Mouse (Mus musculus) cerebellum, postnatal 10 days (tissue): ENCODE results near the gene Pak7.

ENCODE experiments used
- DNase-seq, 2 experiments: peaks; one replicate each; pipeline ENCODE4 v3.0.0; 2021; ENCODE audit warnings: mixed read lengths in 2 of 2

The Pak7 gene

DNA sequence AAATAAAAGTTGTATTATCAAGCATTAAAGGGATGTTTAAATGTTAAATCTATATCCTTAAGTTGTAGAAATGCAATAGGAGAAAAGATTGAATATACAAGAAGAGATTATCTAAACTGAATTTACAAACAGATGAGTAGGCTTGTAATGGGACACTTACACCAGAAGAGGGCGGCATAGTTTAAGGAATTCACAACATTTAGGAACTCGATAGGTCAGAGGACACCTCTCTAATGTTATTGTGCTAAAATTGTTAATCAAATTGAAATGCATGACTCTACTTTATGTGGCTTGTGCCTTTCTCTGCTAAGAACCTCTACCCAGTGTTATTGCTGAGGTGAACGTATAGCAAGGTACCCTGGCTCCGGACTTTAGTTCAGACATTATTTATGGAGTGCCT is 238.2 kb downstream of the Pak7 start:
- peak; percentile 49 to 72 for DNase-seq

DNA sequence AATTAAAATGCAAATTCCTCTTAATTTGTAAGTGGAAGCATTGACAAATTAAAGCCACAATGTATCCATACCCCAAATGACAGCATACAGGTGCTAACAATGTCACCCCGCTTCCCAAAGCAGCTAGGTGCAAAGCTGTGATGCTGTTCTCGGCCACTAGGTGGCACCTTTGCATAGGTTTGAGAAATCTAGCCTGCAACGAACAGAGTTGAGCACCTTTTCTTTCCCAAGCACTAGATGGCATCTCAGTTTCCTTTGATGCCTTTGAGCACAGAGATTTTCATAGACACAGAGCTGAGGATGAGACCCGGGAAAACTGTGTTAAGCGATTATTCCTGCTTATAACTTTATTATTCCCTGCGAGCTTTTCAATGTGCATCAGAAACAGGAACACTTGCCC is 238.8 kb downstream of the Pak7 start:
- peak; percentile 94 to 96 for DNase-seq

DNA sequence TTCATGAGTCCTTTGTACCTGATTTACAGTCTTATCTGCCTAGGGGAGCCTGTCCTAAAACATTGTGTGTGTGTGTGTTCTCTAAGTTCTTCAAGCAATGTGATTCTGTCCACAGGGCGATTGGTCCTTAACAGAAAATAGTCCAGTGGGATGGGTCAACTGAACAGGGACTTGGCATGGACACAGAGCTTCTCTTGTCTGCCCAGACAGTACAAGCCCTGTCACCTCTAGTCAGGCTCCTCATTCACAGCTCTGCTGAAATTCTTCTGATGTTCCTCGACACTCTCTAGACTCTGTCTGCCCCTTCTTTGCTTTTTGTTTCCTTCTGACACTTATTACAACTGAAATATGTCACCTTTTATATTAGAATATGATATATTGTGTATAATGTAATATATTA is 247.0 kb downstream of the Pak7 start:
- DNase-seq: peak in 1 of 2 experiments; percentile 27

DNA sequence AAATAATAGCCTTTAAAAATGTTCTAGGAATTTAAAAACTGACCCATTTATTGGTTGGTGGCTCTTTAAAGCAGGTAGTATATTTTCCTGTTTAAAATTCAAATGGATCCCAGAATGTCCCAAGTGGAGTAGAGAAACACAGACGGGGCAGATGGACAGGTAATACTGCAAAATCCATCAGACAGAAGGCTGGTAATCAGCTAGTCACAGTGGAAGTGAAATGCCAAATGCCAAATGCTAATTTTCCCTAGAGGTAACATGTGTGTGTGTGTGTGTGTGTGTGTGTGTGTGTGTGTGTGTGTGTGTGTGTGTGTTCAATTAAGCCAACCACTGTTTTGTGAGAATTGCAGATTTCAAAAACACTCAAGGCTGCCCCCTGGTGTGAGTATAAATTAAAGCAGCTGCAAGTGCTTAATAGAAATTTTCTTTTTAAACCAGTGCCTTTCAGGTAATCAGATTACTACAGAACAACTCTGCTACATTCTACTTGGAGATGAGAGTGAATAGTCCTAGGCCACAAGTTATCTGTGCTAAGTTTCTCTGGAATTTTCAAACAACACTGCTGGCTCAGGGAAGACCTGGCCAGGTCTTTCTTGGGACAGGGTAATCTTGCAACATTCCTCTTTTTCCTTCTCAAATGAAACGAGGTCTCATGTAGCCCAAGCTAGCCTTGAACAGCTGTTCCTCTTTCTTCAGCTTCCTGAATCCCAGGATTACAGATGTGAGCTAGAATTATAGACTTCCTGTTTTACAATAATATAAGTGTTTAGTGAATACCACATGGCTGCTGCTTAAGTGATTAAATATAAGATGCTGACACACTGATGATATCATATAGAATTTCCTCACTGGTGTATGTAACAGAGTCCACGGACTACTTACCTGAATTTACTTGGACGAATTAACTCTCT is 248.4 kb downstream of the Pak7 start:
- peak; percentile 78 to 85 for DNase-seq

DNA sequence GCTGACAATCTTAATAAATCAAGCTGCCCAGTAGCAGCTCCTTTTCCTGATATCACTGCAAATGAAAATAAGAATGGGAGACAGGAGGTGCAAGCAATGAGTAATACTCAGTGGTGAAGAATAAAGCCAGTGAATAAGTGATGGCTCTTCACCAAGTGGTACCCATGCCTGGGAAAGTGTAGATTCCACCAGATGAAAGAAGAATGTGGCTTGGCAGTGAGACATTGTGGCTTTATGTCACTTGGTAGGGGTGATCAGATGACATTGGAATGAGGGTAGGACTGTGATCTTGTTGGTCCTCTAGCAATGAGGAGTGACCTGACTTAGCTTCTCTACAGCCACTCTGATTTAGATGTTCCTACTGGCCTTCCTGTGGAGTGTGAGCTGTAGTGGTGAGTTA is 249.3 kb downstream of the Pak7 start:
- no peak for DNase-seq

DNA sequence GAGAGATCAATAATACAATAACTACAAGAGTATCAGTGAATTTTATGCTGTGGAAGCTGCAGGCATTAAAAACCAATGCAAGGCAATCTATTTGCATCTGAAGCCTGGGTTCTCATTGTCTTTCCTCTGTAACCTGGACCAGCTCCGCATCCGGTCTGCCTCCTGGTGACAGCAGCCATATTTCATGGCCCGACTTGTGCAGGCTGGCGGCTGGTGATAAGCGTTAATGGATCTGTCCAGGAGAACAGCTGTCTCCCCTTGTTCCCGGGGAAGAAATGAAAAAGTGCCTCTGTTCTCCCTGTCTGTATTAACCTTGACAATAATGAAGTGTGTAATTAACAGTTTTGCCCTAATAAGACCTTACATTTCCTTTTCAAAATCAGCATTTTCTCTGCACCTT is 265.9 kb downstream of the Pak7 start:
- peak; percentile 44 to 56 for DNase-seq

DNA sequence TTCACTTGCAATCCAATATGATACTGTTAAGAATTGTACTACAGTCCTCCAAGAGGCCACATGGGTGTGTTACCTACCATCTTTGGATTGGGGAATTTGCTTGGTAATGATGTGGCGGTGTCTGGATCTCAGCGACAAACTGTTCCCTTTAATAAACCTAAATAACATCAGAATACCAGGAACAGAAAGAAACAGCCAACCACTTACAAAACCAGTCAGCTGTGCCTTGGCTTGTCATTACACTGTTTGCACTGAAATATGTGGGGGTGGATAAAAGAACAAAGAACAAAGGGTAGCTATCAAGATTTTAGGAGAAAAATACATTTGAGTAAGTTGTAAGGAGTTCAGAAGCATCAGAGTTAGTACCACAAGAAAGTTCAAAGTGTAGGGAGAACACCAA is 269.8 kb downstream of the Pak7 start:
- no peak for DNase-seq

DNA sequence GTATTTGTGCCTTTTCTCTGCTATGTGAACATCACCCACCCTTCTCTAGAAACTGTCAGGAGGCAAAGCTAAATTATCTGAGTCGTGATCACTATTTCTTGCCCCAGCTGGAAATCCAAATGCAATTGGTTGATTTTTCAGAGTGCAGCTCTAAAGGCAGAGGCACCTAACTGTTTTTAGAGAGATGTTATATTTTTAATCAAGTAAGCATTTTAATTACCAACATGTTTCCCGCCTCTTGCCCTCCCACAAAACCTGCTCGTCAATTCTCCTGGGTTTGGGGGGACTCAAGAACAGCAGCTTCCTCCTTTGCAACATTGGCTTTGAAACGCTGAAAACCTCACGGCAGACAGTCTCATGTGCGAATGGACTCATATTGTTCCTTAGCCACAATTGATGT is 274.4 kb downstream of the Pak7 start:
- no peak for DNase-seq

DNA sequence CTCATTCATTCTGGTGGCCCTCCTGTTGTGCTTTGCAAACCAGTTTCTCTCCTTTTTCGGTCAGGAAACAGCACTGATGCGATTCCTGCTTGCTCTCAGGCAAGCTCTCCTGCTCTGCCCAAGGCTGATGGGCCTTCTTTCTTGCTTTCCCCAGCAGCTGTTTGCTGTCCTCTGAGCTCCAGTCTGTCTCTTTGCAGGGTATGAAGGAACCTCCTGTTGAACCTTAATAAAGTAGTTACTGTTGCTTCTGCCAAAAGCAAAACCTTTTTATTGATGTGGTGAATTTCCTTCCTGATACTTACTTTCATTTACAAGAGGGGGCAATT is 278.8 kb downstream of the Pak7 start:
- peak; percentile 23 to 29 for DNase-seq

DNA sequence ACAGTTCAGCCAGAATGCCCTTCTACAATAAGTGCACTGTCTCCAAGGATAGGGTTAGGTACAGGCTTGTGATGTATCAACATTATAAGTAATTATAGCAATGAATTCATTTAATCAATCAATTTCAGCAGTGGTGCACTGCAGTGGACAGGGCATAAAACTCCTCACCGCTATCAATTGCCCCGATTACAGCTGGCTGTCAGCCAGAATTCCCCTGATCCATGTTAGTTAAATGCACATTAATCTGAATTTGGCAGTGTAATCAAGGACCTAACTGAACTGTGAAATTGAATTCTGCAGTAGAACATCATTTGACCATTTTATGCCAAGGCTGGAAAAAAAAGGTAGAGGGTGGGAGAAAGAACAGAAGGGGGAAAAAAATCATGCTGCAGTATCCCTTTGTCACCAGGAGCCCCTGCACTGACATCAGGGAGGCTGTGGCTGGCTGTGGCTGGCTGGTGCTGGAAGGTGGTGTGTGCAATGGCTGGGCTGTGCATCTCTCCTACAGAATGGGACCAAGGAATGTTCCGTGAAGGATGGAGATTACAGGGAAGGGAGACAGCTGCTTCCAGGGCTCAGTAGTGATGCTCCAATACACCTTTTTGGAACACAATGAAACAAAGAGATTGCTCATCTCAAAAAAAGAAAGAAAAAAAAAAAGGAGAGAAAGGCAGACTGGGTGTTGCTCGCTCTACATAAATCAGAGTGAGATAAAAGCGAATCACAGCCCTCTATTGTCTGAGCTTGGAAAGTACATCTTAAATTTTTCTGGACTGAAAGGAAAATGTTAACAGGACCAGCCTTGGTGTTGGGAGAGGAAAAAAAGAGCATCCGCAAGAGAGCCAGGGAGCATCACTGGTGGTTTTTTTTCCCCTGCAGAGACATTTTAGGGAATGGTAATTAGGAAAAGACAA is 279.4 kb downstream of the Pak7 start:
- DNase-seq: peak; percentile 71 to 74

DNA sequence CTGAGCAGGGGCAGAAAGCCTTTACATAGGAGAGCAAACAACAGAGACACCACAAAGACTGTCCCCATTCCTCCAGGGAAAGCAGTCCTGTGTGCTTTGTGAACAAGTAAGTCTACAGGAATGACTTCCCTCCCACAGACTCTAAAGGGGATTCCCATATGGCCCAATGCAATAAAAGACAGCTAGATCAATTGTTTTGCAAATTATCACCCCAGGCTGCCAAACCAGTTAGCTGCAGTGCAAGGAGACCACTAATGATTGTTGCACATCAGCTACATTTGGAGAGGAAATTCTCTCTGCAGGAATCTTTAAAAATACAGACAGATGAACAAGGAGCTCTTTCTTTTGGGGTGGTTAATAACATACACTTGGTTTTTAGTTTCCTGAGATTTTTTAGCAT is 280.2 kb downstream of the Pak7 start:
- DNase-seq: peak in 1 of 2 experiments; percentile 10

DNA sequence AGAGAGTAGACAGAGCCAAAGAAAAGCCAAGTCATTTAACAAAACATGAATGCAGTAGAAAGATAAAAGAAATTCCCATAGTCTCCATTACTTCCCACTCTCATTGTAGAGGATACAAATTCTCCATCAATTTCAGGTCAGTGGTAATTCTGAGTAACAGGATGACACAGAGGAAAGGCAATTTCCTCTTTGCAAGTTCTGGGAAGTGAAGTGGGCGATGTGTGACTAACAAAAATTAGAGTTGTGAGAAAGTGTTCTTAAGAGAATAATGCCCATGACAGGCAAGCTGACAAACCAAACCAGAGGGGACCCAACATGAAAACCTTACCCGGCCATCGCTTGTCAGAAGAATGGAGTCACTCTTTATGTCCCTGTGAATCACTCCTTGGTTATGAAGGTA is 290.6 kb downstream of the Pak7 start:
- DNase-seq: no peak

DNA sequence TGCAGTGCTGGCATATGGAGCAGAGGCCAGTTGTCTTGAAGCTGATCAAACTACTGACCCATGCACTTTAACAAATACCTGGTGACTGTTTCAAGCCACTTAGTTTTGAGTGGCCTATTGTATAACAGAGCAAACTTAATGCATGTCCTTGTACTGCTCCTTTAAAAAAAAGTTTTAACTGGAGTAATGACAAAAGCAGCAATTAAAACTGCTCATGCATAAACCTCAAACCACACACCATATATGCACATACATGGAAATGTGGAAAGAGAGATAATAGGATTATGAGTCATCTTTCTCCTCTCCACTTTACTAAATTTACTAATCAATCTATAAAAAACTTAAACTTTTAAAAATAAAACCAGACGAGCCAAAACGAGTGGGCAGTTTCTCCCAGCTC is 291.8 kb downstream of the Pak7 start:
- no peak for DNase-seq

DNA sequence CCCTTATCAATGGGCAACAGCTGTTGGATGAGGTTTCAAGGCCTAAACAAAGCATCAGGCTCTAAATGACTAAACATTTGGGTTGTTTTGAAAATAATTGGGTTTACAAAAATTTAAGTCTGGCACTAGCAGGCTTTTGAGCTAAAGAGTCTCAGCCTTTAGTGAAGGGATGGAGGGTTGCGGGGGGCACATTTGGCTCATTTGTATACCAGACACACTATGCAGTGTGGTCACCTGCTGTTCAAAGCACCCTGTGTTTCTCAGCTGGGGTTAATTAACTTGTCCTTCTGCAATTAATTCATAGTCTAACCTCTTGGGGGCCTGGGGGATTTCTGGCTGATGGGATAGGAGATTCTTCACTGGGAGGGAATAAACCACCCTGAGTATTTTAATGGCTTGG is 323.4 kb downstream of the Pak7 start:
- no peak for DNase-seq

DNA sequence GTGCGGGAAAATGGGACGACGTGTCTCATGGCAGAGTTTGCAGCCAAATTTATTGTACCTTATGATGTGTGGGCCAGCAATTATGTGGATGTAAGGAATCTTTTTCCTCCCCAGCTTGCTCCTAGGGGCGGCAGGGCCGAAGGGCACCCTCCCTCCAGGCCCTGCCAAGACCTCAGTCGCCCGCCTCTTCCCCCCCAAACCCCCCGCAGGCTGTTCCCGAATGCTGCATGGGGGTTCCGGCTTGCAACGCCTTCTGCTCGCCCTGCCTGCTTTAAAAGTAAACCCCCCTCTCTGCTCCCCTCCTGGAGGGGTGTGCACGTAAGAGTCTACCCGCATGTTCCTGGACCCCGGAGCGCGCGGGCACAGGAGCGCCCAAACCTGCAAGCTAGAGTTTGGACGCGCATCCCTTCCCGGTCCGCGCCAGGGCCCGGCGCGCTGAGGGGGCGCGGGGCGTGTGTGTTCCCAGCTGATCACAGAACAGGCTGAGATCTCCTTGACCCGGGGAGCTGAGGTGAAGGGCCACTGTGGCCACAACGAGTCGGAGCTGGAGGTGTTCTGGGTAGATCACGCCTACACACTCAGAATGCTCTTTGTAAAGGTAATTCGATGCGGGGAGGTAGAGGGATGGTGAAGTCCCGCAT is 328.6 kb downstream of the Pak7 start:
- peak; percentile 29 to 32 for DNase-seq

DNA sequence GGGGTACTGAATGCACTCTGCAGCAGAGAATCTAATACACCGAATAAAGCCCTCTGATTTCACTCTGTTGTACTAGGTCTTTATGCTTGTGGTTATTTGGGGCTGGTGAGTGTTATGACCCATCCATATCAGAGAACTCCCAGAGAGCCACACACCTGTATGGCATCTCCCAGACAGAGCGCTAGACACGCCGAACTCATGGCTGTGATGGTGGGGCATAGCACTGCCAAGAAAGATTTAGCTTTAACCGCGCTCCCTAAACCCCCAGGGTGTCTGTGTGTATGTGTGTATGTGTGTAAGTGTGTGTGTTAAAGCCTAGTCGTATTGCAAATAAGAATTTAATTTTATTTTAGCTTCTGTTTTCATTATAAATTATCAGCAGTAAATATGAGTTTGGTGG is 329.4 kb downstream of the Pak7 start:
- peak; percentile 19 to 21 for DNase-seq

DNA sequence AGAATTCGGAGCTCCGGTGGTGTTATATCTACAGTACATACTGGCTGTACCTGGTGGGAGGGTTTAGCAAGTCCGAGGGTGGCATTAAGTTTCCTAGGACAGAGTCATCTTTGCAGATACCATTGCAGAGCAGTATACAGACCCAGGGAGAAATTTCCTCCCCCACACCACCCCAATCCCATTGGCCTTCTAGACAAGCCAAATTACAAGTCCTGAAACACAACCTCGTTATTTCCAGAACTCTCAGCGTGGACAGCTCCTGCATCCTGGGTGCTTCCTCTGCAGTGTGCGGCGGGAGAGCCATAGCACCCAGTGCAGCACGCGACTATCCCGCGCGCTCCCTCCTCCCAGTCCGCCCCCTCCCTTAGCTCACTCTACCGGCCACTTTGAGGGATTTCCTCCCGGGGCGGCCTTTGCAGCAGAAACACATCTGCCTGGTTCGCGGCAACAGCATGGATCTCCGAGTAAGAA is 329.9 kb downstream of the Pak7 start:
- DNase-seq: peak; percentile 26 to 48

DNA sequence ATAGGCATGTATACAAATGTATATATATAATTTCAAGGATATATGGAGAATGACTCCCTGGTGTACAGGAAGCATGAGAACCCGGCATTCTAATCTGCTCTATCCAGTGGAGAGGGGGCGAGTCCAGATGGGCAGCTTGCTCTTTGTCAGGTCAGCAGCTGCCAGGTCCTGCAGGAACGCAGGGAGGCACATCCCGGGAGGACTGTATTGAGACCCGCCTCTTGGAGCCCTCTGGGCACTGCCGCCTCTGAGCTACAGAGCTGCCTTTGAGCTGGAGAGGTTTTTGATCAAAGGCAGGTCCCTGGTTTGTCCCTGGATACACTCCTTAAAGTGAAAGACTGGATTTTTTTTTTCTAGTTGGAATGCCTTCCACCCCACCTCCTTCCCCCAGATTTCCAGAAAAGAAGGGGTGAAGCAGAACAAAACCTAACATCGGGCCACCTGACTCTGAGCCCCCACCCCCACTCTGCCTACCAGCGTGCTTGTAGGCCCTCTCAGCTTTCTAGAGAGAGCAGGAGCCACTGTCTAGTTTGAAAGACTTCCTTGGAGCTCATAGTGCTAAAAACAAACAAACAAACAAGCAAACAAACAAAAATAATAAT is 336.0 kb downstream of the Pak7 start, which contains the start of gene Lamp5:
Lamp5 (plus strand) TSS at position 552 of the 602 bp plus-strand sequence.
- peak; percentile 51 to 57 for DNase-seq

DNA sequence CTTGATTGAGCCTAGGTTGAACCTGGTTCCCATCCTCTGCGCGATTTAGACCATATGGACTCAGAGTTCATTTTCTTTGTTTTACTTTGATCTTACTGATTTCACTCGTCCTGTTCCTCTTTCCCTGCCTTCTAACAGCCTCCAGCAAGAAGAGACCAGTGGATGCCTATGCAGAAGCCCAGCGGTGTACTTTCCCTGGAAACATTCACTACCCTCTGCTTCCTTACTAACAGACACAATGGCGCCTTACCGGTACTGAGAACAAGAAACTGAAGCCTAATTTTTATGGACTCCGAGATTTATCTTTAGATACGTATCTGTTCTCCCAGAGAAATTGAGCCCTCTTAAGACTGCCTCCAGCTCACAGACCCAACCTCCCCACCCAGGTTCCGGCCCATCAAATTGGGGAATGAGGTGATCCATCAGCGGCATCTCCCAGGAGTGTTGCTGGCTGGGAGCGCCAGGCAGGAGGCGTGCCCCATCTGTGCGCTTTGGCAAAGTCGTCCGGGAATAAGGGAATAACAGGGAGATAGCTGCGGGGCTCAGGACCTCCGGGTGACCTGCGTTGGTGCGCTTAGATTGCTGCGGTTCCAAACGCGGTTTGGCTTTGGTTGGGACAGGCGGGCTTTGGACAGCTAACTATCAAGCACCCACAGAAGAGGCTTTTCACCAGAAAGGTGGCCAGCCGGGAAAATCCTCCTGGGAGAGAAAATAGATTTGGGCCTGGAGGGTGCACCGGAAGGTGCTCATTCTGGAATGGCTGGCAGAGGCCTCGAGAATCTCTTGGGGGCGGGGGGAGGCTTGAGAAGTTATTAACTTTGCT is 336.8 kb downstream of the Pak7 start:
- DNase-seq: peak; percentile 64 to 72

DNA sequence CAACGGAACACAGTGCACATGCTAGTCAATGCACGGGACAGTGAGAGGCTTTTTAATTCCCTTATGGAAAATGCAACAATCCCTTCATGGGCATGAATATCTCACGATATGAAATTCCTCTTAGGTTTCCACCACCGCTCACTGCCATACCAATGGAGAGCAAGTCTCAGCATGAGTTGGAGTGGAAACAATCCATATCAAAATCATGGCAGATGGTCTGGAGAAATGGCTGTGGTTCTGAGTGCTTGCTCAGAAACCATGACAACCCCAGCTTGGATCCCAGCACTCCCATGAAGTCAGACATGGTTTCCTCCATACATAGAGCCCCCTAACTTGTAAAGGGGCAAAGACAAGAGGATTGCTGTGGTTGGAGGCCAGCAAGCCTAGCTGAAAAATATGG is 339.3 kb downstream of the Pak7 start:
- DNase-seq: peak; percentile 44 to 66
